Mouse (Mus musculus) CD8-positive naive resting alpha-beta T cell, adult 57 days (primary cell): ENCODE data around the gene Kcnj9. TPM values are rescaled to one million over a fixed set of nuclear protein-coding genes. Genes with fewer than 3 reads are reported as not detected.

Experiments
- total RNA-seq: library from RNA; stranded (reverse); gene quantifications from one replicate; pipeline ENCODE4 v1.2.4, GENCODE M21; 2023

Gene Kcnj9
- total RNA-seq, result 0.12 TPM

DNA sequence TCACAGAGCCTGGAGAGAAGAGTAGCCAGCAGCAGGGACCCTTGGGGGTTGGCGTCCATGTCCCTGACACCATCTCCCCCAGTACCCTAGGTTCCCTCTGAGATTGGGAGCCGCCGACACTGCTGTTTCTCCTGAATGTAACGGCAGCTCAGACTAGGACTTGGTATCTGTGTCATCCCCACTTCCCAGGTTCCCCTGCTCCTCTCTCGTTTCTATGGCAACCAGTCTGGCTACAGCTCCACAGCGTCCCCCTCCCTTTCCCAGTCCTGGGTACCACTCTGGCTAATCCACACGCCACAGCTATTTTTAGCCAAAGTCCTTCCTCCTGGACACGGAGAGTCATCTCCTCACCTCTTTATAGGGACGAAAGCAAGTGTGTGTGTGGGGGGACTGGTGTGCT lies at the start of gene Kcnj9:
Gene Kcnj9 (minus strand): TSS at position 188 of the 400 bp plus-strand sequence.

DNA sequence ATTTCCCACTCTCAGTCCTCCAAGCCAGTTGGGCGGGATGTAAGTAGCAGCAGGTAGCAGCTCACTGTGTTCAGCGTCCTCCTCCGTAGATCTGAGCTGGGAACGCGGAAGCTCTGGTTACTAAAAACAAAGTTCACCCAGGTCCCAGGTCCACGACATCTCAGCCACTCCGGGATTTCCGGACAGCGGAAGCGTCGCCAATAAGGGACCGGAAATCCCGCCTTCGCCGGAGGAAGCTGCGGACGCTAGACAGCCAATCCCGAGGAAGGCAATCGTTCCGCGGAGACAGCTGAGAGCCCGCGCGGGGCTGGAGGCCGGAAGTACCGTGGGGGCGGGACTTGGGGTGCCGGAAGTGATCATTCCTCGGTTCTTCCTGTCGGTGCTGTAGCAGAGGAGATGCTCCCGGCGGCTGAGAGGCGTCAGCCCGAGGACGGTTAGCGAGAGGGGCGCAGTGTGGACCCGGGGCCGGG lies 47.1 kb upstream of the Kcnj9 start, which contains the start of gene Pigm:
Gene Pigm (plus strand): TSS at position 349 of the 470 bp plus-strand sequence.

DNA sequence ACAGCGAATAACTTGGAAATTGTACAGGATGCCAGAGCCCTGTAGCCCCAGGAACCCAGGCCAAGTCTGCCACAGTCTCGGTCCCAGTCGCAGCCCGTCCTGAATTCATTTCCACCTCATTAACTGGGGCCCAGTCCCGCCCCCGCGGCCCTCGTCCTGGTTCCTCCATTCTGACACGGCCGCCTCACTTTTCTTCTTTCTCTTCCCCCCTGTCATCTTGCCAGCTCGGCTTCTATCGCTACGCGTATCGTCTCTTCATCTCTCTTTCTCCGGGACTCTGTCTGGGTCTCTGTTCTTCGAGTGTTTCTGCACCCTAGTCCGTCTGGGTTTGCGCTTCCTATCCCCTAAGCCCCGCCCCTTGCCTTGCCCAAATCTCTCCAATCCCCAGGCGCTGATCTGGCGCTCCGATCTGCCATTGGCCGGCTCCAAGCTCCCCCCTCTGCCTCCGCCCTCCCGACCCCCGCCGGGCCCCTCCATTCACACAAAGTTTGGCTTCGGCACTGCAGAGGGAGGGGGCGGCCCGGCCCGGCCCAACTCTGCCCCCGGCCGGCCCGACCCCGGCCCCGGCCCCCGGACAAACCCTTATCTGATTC lies 11.7 kb upstream of the Kcnj9 start, which contains the start of gene Kcnj10:
Gene Kcnj10 (plus strand): TSS at position 482 of the 593 bp plus-strand sequence.

DNA sequence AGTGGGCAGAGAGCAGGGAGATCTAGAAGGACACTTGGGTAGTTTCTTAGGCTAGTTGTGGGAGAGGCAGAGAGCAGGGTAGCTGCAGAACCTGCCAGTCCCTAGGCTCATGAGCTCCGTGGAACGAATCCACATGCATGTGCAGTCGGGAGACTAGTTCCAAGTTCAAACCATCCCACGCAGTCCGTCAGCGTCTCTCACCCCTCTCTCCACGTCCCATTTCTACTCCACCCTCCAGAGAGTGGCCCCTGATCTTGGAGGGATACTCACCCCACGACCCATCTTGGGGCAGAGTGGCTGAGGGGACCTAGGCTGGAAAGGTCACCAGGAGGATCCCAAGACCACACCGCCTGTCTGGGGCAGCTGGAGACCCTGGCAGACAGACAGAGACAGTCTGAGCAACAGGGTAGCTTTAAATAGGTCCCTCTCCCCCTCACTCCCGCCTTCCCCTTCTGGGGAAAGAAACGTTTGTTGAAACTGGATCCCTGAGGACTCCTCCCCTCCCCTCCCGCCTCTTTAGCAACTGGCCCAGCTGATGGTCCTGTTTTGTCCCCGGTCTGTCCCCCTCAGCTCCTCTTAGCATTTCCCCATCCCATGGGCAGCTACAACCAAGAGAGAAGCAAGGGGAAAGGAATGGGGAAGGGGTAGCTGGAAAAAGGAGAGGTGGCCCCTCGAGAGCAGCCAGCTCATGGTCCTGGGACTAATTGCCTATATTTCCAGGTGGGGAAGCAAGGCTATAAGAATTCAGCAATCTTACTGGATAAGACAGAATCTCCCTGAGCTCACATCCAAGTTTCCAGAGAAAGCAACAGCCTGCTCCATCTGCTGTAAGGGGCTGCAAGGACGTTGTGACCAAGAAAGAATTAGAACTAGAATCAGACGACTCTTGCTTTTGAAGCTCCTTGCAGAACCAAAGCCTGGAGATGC lies 31.2 kb downstream of the Kcnj9 start, which contains the start of gene Atp1a2:
Gene Atp1a2 (minus strand): TSS at position 454 of the 927 bp plus-strand sequence.

Other genes with a start within 250 kb of the Kcnj9 start
- gene Copa, start 246.8 kb downstream of the Kcnj9 start, total RNA-seq, result 157 TPM
- 93.9 TPM for gene Ncstn, start 246.5 kb downstream of the Kcnj9 start, total RNA-seq
- gene Pex19, start 202.6 kb downstream of the Kcnj9 start, total RNA-seq, result 48.9 TPM
- 111 TPM for gene Dcaf8, start 181.2 kb downstream of the Kcnj9 start, total RNA-seq
- 64.3 TPM for gene Pea15a, start 122.5 kb downstream of the Kcnj9 start, total RNA-seq
- not detected for gene Casq1, start 109.5 kb downstream of the Kcnj9 start, total RNA-seq
- gene Atp1a4, start 70.9 kb downstream of the Kcnj9 start, total RNA-seq, result not detected
- gene Igsf8, start 67.7 kb downstream of the Kcnj9 start, total RNA-seq, result 17.3 TPM
- not detected for gene Atp1a2, start 31.3 kb downstream of the Kcnj9 start, total RNA-seq
- gene Kcnj10, start 11.9 kb upstream of the Kcnj9 start, total RNA-seq, result 0.61 TPM
- gene Pigm, start 47.2 kb upstream of the Kcnj9 start, total RNA-seq, result 30.1 TPM
- not detected for gene Slamf9, start 146.0 kb upstream of the Kcnj9 start, total RNA-seq
- 1.6 TPM for gene Igsf9, start 152.5 kb upstream of the Kcnj9 start, total RNA-seq
- 306 TPM for gene Tagln2, start 170.7 kb upstream of the Kcnj9 start, total RNA-seq
- 0.61 TPM for gene Cfap45, start 191.5 kb upstream of the Kcnj9 start, total RNA-seq
- gene Vsig8, start 226.6 kb upstream of the Kcnj9 start, total RNA-seq, result not detected